Mouse (Mus musculus) limb, embryonic 13.5 days (tissue): ENCODE measurements around the gene Pnpo. TPM values are rescaled to one million over a fixed set of nuclear protein-coding genes. Genes with fewer than 3 reads are reported as not detected.

Experiments used
- ATAC-seq: fragments of 200-750 bp; cut with Nextera tagmentation; 2 replicates; pipeline ENCODE4 v1.8.0; 2017; ENCODE audit warnings: low read depth, moderate number of reproducible peaks, moderate TSS enrichment; ENCODE audit not compliant: low FRiP score
- H3K27ac ChIP-seq: fragments of 300-500 bp; sonication (generic); 2 replicates; pipeline ENCODE4 v1.5.1; 2015; ENCODE audit warnings: inconsistent platforms, mild to moderate bottlenecking, moderate library complexity
- H3K27me3 ChIP-seq: fragments of 300-500 bp; sonication (generic); 2 replicates; pipeline ENCODE4 v1.6.1; 2015; ENCODE audit warnings: mild to moderate bottlenecking, inconsistent platforms
- H3K36me3 ChIP-seq: fragments of 300-500 bp; sonication (generic); 2 replicates; pipeline ENCODE4 v1.6.1; 2015; ENCODE audit warnings: inconsistent platforms, mild to moderate bottlenecking, moderate library complexity
- H3K4me1 ChIP-seq: fragments of 300-500 bp; sonication (generic); 2 replicates; pipeline ENCODE4 v1.6.1; 2015; ENCODE audit warnings: inconsistent platforms
- H3K4me2 ChIP-seq: fragments of 300-500 bp; sonication (generic); replicated peaks from 2 replicates; pipeline ENCODE4 v1.6.1; 2015; ENCODE audit warnings: inconsistent platforms, mild to moderate bottlenecking, moderate library complexity
- H3K4me3 ChIP-seq: fragments of 300-500 bp; sonication (generic); 2 replicates; pipeline ENCODE4 v1.5.1; 2015; ENCODE audit warnings: moderate library complexity, mild to moderate bottlenecking, inconsistent platforms
- H3K9ac ChIP-seq: fragments of 300-500 bp; sonication (generic); 2 replicates; pipeline ENCODE4 v1.6.1; 2015; ENCODE audit warnings: mild to moderate bottlenecking, inconsistent platforms
- H3K9me3 ChIP-seq: fragments of 300-500 bp; sonication (generic); 2 replicates; pipeline ENCODE4 v1.6.1; 2016; ENCODE audit warnings: inconsistent platforms
- WGBS: fragments of 180-500 bp; shearing (Covaris S2); methylation state at CpG from one replicate; pipeline ENCODE4 v1.1.7; 2015; 5-methylcytosine and 5-hydroxymethylcytosine counted together
- polyA plus RNA-seq: library from polyadenylated mRNA; unstranded; fragments of >200 nt; fragmentation: Nextera tagmentation; extraction: Ambion mirVana; gene quantifications from 2 replicates; pipeline ENCODE4 v1.2.1, GENCODE M21; 2015

Gene Pnpo
- polyA plus RNA-seq, 1 experiment from 2014 or later, result 21.2 TPM

GRCm38 (mm10) chr11:96947849-96948248 lies 4.1 kb upstream of the Pnpo start:
- H3K4me3 ChIP-seq, result no peak overlapping the region
- no peaks in the 10 kb centered on the region for H3K9me3 ChIP-seq
- 94% methylated on average over 4 of the region's 4 CpGs for WGBS
- peaks cover 34% of the 10 kb centered on the region for H3K36me3 ChIP-seq
- H3K4me1 ChIP-seq, result peaks cover 15% of the 10 kb centered on the region
- H3K4me2 ChIP-seq, result no peak overlapping the region
- H3K27ac ChIP-seq, result no peak overlapping the region
- no peak for ATAC-seq
- no peak overlapping the region for H3K9ac ChIP-seq
- no peaks in the 10 kb centered on the region for H3K27me3 ChIP-seq

GRCm38 (mm10) chr11:96946498-96946897 lies 2.7 kb upstream of the Pnpo start:
- Histone ChIP-seq H3K9me3 (no peaks in the 10 kb centered on the region), H3K4me2 (no peak overlapping the region), H3K27ac (no peak overlapping the region), H3K36me3 (peaks cover 20% of the 10 kb centered on the region), H3K27me3 (no peaks in the 10 kb centered on the region), H3K4me3 (no peak overlapping the region), H3K9ac (no peak overlapping the region), H3K4me1 (peaks cover 15% of the 10 kb centered on the region)
- 56% methylated on average over 9 of the region's 9 CpGs for WGBS
- ATAC-seq, result no peak

DNA sequence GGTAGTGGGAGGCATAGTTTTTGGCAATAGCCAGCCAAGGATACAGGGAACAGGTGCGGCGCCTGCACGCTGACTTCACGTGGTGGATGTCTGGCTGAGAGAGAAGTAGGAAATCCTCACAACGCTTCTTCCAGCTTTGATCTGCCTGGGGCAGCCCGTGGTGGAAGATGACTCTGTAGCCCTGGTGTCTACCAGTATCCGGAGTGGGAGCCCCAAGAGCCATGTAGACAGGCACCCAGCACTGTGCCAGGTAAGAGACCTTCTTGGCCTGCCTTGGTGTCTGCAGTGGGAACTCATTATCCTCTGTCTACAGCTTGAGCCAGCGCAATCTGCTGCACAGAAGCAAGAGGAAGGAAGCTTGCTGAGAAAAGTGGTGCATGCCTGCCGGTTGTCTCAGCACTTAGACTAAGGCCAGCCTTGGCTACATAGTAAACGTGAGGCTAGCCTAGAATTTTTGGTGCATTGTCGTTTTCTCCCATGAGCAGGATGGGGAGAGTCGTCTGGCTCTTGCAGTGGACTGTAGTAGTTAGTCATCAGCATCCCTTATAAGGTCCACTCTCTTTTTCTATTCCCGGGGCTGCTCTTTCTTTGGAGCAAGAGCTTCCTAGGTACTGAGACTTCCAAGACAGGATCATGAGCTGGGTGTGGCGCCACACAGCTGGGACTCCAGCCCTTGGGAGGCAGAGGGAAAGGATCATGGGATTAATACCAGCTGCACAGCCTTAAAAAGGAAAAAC lies 1.2 kb upstream of the Pnpo start:
- Histone ChIP-seq H3K9me3 (no peaks in the 10 kb centered on the region), H3K4me3 (peak overlapping the region; percentile 56; the same call in 1 of the 2 replicates), H3K36me3 (peaks cover 7% of the 10 kb centered on the region; the same call in 1 of the 2 replicates), H3K4me1 (peaks cover 15% of the 10 kb centered on the region), H3K4me2 (peak overlapping the region; percentile 86), H3K9ac (no peak overlapping the region), H3K27me3 (no peaks in the 10 kb centered on the region), H3K27ac (no peak overlapping the region)
- WGBS, result 80% methylated on average over 14 of the region's 14 CpGs
- no peak for ATAC-seq

GRCm38 (mm10) chr11:96941989-96942590 lies 1.7 kb downstream of the Pnpo start:
- H3K36me3 ChIP-seq, result no peaks in the 10 kb centered on the region
- peaks cover 15% of the 10 kb centered on the region for H3K4me1 ChIP-seq
- H3K27ac ChIP-seq, result no peak overlapping the region
- no peaks in the 10 kb centered on the region for H3K9me3 ChIP-seq
- WGBS, result 74% methylated on average over 6 of the region's 6 CpGs
- ATAC-seq, result no peak
- H3K27me3 ChIP-seq, result no peaks in the 10 kb centered on the region
- no peak overlapping the region for H3K4me2 ChIP-seq
- H3K9ac ChIP-seq, result no peak overlapping the region
- H3K4me3 ChIP-seq, result no peak overlapping the region

DNA sequence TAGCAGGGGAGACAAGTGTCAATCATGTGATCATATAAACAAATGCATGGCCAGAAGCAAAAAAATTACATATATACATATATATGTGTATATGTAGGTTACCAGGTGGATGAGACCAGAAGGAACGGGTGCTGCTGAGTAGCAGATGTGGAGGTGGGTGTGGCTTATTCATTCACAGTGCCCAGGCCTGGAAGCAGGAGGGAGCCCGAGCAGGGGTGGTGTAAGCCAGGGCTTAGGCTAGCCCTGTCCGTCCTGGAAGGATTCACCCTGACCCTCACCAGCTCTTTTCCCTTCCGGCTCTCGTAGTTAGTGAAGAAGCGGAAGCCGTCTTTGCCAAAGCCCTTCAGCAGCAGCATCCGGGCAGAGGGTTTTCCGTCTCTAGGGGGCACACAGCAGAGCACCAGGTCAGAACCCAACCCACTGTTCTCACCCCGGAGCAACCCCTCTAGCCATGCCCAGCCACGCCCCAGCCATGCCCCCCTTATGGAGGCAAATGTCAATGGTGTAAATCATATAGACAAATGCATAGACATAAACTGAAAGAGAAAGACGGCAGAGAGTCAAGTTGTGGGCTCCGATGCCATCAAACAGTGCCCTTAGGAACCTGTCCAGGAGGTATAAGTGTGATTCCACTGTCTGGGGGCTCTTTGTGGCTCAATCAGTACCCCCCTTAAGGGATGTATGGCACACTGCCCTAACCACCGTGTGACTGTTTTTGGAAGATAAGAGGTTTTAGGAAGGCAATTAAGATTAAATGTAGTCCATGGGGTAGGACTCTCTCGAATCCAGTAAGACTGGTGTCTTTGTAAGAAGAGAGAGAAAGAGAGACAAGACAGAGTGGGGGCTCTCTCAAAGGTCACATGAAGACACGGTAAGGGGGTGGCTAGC lies 3.0 kb downstream of the Pnpo start:
- no peak overlapping the region for H3K4me2 ChIP-seq
- 76% methylated on average over 16 of the region's 16 CpGs for WGBS

GRCm38 (mm10) chr11:96938426-96938800 lies 5.4 kb downstream of the Pnpo start:
- Histone ChIP-seq H3K4me1 (peaks cover 7% of the 10 kb centered on the region), H3K9ac (no peak overlapping the region), H3K9me3 (no peaks in the 10 kb centered on the region), H3K4me3 (no peak overlapping the region), H3K36me3 (no peaks in the 10 kb centered on the region), H3K4me2 (no peak overlapping the region), H3K27me3 (no peaks in the 10 kb centered on the region), H3K27ac (0 out of 2 replicates have a peak overlapping the region, but pooled peaks have one; percentile 15)
- 88% methylated on average over 6 of the region's 6 CpGs for WGBS
- no peak for ATAC-seq

More for the DNA sequence above, 3.0 kb downstream of the Pnpo start:
- H3K36me3 ChIP-seq, result no peaks in the 10 kb centered on the region
- H3K4me1 ChIP-seq, result peaks cover 15% of the 10 kb centered on the region
- ATAC-seq, result no peak
- no peak overlapping the region for H3K9ac ChIP-seq
- no peaks in the 10 kb centered on the region for H3K27me3 ChIP-seq
- no peak overlapping the region for H3K4me3 ChIP-seq
- H3K9me3 ChIP-seq, result no peaks in the 10 kb centered on the region
- no peak overlapping the region for H3K27ac ChIP-seq

DNA sequence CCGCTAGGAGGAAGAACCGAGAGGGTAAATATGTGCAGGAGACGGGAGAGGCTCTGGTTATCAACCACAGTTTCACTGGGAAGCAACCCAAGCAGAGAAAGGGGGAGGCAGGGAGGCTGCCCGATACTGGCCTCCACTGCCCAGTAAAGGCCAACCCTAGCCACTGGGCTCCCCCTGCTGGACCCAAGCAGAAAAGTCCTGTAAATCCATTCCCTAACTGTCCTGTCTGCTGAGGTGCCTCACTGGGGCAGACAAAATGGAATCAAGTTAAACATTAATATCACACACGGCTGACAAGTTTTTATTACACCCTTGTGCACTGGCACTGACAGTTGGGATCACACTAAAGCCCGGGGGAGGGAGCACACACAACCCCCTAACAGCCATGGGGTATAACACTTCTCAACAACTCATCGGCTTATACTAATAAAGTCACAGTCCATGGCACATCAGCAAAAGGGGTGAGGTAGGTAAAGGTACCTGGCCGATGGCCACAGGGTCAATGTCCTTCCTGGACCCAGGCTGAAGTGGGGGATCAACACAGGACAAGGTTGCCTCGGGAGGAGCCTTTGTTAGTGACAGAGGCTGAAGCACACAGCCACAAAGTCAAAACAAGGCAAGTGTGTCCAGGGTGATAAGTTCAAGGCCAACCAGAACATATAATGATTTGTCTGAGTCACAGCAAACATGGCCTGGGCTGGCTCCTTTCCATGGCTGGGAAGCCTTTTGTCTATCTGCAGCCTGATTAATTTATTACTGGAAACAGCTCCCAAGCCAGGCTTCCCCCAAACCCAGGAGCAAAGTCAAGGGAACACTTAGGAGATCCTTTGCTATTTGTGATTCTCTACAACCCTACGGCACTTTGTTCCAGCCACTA lies 6.0 kb downstream of the Pnpo start:
- Histone ChIP-seq H3K9ac (no peak overlapping the region), H3K4me3 (no peak overlapping the region), H3K36me3 (no peaks in the 10 kb centered on the region), H3K27me3 (no peaks in the 10 kb centered on the region), H3K27ac (no peak overlapping the region), H3K4me1 (0 out of 2 replicates have a peak, but pooled peaks cover 4% of the 10 kb centered on the region), H3K9me3 (no peaks in the 10 kb centered on the region), H3K4me2 (no peak overlapping the region)
- no peak for ATAC-seq
- WGBS, result 53% methylated on average over 10 of the region's 10 CpGs

DNA sequence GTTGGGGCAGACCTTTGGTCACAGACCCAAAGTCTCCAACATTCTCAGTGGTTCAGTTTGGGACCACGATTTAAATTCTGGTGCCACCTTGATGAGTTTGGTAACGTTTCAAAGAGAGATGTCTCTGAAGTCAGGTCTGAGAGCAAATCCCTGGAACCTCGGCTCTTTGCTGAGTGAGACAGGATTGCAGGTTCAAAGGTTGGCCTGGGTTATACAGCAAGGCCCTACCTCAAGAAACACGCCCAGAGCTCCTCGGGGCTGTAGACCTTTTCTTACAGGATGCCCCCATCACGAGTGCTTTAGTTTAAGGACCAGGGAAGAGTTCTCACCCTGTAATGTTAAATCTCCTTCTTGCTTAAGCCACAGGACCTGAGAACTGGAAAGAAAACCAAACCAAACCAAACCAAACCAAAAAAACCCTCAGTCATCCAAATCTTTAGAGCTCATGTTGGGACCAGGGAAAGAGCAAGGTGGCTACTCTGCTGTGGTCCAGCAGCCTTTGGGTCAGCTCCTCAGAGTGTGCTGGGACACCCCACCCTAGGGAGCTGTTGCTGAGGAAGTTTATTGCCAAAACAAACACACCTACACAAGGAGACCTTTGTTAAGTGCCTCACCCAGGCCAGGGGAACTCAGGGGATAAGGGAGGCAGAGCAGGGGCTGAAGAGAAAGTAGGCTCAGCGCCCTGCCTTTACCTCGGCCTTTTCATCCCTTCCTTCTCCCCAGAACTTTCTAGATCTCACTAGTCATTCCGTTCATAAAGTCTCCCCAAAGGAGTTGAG lies 7.7 kb downstream of the Pnpo start:
- 82% methylated on average over 9 of the region's 9 CpGs for WGBS
- Histone ChIP-seq H3K27me3 (no peaks in the 10 kb centered on the region), H3K27ac (no peak overlapping the region), H3K4me1 (peaks cover 11% of the 10 kb centered on the region; the same call in 1 of the 2 replicates), H3K4me3 (no peak overlapping the region), H3K9ac (no peak overlapping the region), H3K36me3 (no peaks in the 10 kb centered on the region), H3K9me3 (no peaks in the 10 kb centered on the region), H3K4me2 (no peak overlapping the region)
- ATAC-seq, result no peak

DNA sequence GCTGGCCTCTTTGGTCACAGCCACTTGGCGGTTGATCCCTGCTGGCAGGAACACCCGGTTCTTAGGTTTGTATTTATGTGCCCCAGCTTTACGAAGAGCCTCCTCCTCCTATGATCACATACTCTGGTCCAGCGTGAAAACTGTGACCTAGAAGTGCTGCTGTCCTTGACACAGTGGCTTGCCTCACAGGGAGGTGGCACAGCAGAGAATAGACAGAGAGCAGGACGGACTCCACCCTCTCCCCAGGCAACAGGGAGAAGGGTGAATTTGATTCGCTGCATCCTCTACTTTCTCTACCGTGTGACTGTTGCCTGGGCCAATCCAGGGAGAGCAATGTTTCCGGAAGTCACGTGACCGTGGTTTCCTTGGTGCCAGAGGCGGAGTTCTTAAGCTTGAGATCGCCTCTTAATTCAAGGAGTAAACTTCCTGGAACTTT lies 8.8 kb downstream of the Pnpo start:
- ATAC-seq, result peak; percentile 48; the same call in 1 of the 2 replicates
- Histone ChIP-seq H3K9me3 (no peaks in the 10 kb centered on the region), H3K27ac (no peak overlapping the region), H3K4me3 (no peak overlapping the region), H3K36me3 (no peaks in the 10 kb centered on the region), H3K27me3 (peaks cover 2% of the 10 kb centered on the region), H3K9ac (no peak overlapping the region), H3K4me1 (peaks cover 11% of the 10 kb centered on the region; the same call in 1 of the 2 replicates), H3K4me2 (peak overlapping the region; percentile 27; the same call in 1 of the 2 replicates)
- WGBS, result 21% methylated on average over 12 of the region's 12 CpGs

GRCm38 (mm10) chr11:96933562-96934276 lies 10.1 kb downstream of the Pnpo start:
- Histone ChIP-seq H3K9me3 (no peaks in the 10 kb centered on the region), H3K27me3 (peaks cover 14% of the 10 kb centered on the region), H3K27ac (no peak overlapping the region), H3K9ac (no peak overlapping the region), H3K4me3 (no peak overlapping the region), H3K4me2 (no peak overlapping the region), H3K4me1 (peaks cover 22% of the 10 kb centered on the region), H3K36me3 (no peaks in the 10 kb centered on the region)
- WGBS, result 85% methylated on average over 13 of the region's 13 CpGs
- ATAC-seq, result no peak
